Mouse (Mus musculus) hindbrain, embryonic 14.5 days (tissue): ENCODE results near the gene 5430419D17Rik. TPM values are rescaled to one million over a fixed set of nuclear protein-coding genes. Genes with fewer than 3 reads are reported as not detected.

ENCODE experiments used
- ATAC-seq: fragments of 200-750 bp; cut with Nextera tagmentation; 2 replicates; pipeline ENCODE4 v1.8.0; 2017; ENCODE audit warnings: moderate number of reproducible peaks, mild to moderate bottlenecking, moderate TSS enrichment, moderate library complexity; ENCODE audit not compliant: low FRiP score
- DNase-seq: peaks from one replicate; pipeline ENCODE4 v3.0.0-alpha.2; 2015; ENCODE audit warnings: low spot score
- H3K27ac ChIP-seq: fragments of 300-500 bp; sonication (generic); 2 replicates; pipeline ENCODE4 v1.5.1; 2014; ENCODE audit warnings: mild to moderate bottlenecking, moderate library complexity
- H3K27me3 ChIP-seq: fragments of 300-500 bp; sonication (generic); 2 replicates; pipeline ENCODE4 v1.6.1; 2014; ENCODE audit warnings: mild to moderate bottlenecking, low read length, mixed read lengths; ENCODE audit not compliant: control insufficient read depth, insufficient read depth
- H3K36me3 ChIP-seq: fragments of 300-500 bp; sonication (generic); replicated peaks from 2 replicates; pipeline ENCODE4 v1.6.1; 2014; ENCODE audit not compliant: control insufficient read depth, insufficient read depth
- H3K4me1 ChIP-seq: fragments of 300-500 bp; sonication (generic); replicated peaks from 2 replicates; pipeline ENCODE4 v1.6.1; 2014; ENCODE audit warnings: antibody characterized with exemption, low read length, mixed read lengths; ENCODE audit not compliant: control insufficient read depth, insufficient read depth
- H3K4me2 ChIP-seq: fragments of 300-500 bp; sonication (generic); replicated peaks from 2 replicates; pipeline ENCODE4 v1.6.1; 2014; ENCODE audit warnings: mild to moderate bottlenecking, moderate library complexity
- H3K4me3 ChIP-seq: fragments of 300-500 bp; sonication (generic); replicated peaks from 2 replicates; pipeline ENCODE4 v1.5.1; 2014; ENCODE audit warnings: mild to moderate bottlenecking, low read length
- H3K9ac ChIP-seq: fragments of 300-500 bp; sonication (generic); 2 replicates; pipeline ENCODE4 v1.6.1; 2014
- H3K9me3 ChIP-seq: fragments of 300-500 bp; sonication (generic); 2 replicates; pipeline ENCODE4 v1.6.1; 2016; ENCODE audit warnings: low read length; ENCODE audit not compliant: control insufficient read depth
- WGBS: fragments of 180-500 bp; shearing (Covaris S2); extraction: QIAGEN DNeasy Blood & Tissue Kit; methylation state at CpG from one replicate; pipeline ENCODE4 v1.1.7; 2014; 5-methylcytosine and 5-hydroxymethylcytosine counted together
- polyA plus RNA-seq: library from polyadenylated mRNA; unstranded; fragments of >200 nt; fragmentation: Nextera tagmentation; extraction: Ambion mirVana; gene quantifications from 2 replicates; pipeline ENCODE4 v1.2.1, GENCODE M21; 2014

The 5430419D17Rik gene
- polyA plus RNA-seq, 1 experiment from 2014 or later: 0.03 TPM

DNA sequence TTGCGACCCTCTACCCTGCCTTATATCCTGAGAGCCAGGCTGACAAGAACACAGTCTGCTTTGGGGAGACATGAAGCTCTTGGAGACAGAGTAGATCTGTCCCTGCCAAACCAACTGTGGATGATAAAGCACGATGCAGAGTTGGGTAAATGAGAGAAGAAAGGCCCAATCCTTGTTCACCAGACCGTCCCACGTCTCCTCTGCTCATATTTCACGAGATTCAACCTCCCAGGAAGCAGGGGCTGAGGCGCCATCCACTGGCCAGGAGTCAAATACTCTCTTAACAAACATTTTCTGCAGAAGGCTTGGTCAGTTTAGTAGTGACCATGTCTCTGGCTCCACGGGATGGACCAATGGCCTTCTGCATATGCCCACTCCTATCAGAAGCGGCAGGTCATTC lies 10.1 kb downstream of the 5430419D17Rik start:
- ATAC-seq (no peak), DNase-seq (no peak)
- no peaks in the 10 kb centered on the region for H3K4me1 ChIP-seq
- no peak overlapping the region for H3K27ac ChIP-seq
- no peak overlapping the region for H3K4me2 ChIP-seq
- H3K36me3 ChIP-seq: no peaks in the 10 kb centered on the region
- H3K9me3 ChIP-seq: no peaks in the 10 kb centered on the region
- 72% methylated on average over 8 of the region's 8 CpGs for WGBS
- H3K9ac ChIP-seq: no peak overlapping the region
- no peaks in the 10 kb centered on the region for H3K27me3 ChIP-seq
- no peak overlapping the region for H3K4me3 ChIP-seq

GRCm38 (mm10) chr7:131187047-131187446 lies 12.8 kb downstream of the 5430419D17Rik start:
- no peak overlapping the region for H3K9ac ChIP-seq
- no peaks in the 10 kb centered on the region for H3K27me3 ChIP-seq
- DNase-seq: no peak
- ATAC-seq: no peak
- no peak overlapping the region for H3K4me3 ChIP-seq
- H3K4me2 ChIP-seq: no peak overlapping the region
- 82% methylated on average over 8 of the region's 8 CpGs for WGBS
- no peaks in the 10 kb centered on the region for H3K9me3 ChIP-seq
- H3K27ac ChIP-seq: no peak overlapping the region
- no peaks in the 10 kb centered on the region for H3K4me1 ChIP-seq
- H3K36me3 ChIP-seq: no peaks in the 10 kb centered on the region

DNA sequence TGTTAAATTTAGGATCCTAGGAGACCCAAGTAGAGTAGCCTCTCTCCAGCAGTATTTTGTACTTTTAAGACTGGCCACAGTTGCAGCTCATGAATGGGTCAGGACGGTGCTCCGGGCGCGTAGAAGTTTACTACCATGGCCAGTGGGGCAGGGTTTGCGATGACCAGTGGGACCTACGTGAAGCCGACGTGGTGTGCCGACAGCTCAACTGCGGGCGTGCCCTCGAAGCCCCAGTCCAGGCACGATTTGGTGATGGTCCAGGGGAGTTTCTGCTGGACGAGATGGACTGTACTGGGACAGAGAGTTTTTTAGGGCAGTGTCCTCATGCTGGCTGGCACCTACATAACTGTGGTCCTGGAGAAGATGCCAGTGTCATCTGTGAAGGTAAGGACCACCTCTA lies 13.8 kb downstream of the 5430419D17Rik start:
- Histone ChIP-seq H3K9ac (no peak overlapping the region), H3K4me2 (no peak overlapping the region), H3K36me3 (no peaks in the 10 kb centered on the region), H3K4me1 (no peaks in the 10 kb centered on the region), H3K4me3 (no peak overlapping the region), H3K27ac (no peak overlapping the region), H3K9me3 (no peaks in the 10 kb centered on the region), H3K27me3 (no peaks in the 10 kb centered on the region)
- no peak for ATAC-seq
- 96% methylated on average over 14 of the region's 14 CpGs for WGBS
- no peak for DNase-seq

DNA sequence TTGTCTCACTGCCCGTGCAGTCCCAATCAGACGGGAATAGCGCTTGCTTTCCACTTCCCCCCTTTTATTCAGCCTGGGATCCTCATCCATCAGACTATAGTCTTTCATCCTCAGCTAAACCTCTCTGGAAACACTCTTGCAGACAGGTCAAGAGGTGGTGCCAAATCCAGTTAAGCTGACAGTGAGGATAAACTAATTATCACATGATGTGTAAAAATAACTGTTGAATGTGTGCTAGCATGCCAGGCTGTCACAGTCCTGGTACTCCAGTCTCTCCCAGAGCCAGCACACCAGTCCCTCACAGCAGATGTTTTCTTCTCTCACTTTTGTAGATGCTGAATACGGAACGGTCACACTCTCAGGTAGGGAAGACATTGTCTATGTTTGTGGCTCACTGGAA lies 48.9 kb downstream of the 5430419D17Rik start:
- Histone ChIP-seq H3K27ac (no peak overlapping the region), H3K4me1 (no peaks in the 10 kb centered on the region), H3K36me3 (no peaks in the 10 kb centered on the region), H3K27me3 (no peaks in the 10 kb centered on the region), H3K9ac (no peak overlapping the region), H3K9me3 (no peaks in the 10 kb centered on the region), H3K4me2 (no peak overlapping the region), H3K4me3 (no peak overlapping the region)
- ATAC-seq: no peak
- no peak for DNase-seq
- 85% methylated on average over 5 of the region's 5 CpGs for WGBS

GRCm38 (mm10) chr7:131236091-131236490 lies 61.9 kb downstream of the 5430419D17Rik start:
- Histone ChIP-seq H3K27me3 (no peaks in the 10 kb centered on the region), H3K4me2 (no peak overlapping the region), H3K9me3 (no peaks in the 10 kb centered on the region), H3K9ac (no peak overlapping the region), H3K4me1 (no peaks in the 10 kb centered on the region), H3K4me3 (no peak overlapping the region), H3K27ac (no peak overlapping the region), H3K36me3 (no peaks in the 10 kb centered on the region)
- DNase-seq (no peak), ATAC-seq (no peak)

DNA sequence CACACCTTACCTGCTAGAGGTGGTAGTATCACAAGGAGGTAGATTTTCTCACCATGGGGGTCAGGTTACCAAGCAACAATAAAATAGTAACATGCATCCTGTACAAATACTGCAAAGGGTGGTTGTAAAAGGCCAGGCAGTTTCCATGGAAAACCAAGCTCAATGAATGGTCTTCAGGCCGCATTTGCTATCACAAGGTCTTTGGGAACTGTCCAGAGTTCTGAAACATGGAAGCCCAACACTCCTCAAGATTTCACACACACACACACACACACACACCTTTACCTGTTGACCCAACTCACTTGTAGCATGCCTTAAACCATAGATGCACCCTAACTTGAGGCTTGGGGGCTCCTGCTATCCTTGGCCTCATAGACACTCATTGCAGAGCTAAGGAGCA lies 70.8 kb downstream of the 5430419D17Rik start:
- Histone ChIP-seq H3K27me3 (no peaks in the 10 kb centered on the region), H3K4me2 (no peak overlapping the region), H3K27ac (no peak overlapping the region), H3K9ac (no peak overlapping the region), H3K9me3 (no peaks in the 10 kb centered on the region), H3K4me1 (no peaks in the 10 kb centered on the region), H3K36me3 (no peaks in the 10 kb centered on the region), H3K4me3 (no peak overlapping the region)
- ATAC-seq (no peak), DNase-seq (no peak)
- WGBS: 14% methylated on average over 1 of the region's 1 CpGs

DNA sequence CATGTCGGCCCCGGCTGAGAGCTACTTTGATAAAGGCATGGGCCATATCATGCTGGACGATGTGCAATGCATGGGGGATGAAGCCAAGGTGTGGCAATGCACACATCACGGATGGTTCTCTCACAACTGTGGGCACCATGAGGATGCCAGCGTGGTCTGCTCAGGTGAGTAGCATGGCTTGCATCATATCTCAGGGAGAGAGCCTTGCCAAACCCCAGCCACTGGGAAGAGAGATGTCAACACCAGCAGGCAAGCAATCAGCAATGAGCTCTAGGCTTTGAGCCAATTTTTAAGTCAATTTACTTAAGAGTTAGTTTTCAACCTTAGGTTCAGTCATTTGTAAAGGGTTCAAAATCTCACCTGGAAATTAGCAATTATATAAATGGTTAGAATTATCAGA lies 82.6 kb downstream of the 5430419D17Rik start:
- H3K36me3 ChIP-seq: no peaks in the 10 kb centered on the region
- DNase-seq: no peak
- no peak overlapping the region for H3K4me2 ChIP-seq
- H3K9me3 ChIP-seq: no peaks in the 10 kb centered on the region
- H3K4me1 ChIP-seq: no peaks in the 10 kb centered on the region
- no peaks in the 10 kb centered on the region for H3K27me3 ChIP-seq
- no peak overlapping the region for H3K27ac ChIP-seq
- H3K9ac ChIP-seq: no peak overlapping the region
- H3K4me3 ChIP-seq: no peak overlapping the region
- ATAC-seq: no peak
- 98% methylated on average over 5 of the region's 5 CpGs for WGBS

GRCm38 (mm10) chr7:131257309-131257708 lies 83.1 kb downstream of the 5430419D17Rik start:
- no peaks in the 10 kb centered on the region for H3K4me1 ChIP-seq
- no peaks in the 10 kb centered on the region for H3K36me3 ChIP-seq
- no peak overlapping the region for H3K4me2 ChIP-seq
- H3K9ac ChIP-seq: no peak overlapping the region
- no peaks in the 10 kb centered on the region for H3K9me3 ChIP-seq
- ATAC-seq (no peak), DNase-seq (no peak)
- no peak overlapping the region for H3K4me3 ChIP-seq
- H3K27me3 ChIP-seq: no peaks in the 10 kb centered on the region
- 83% methylated on average over 1 of the region's 1 CpGs for WGBS
- H3K27ac ChIP-seq: no peak overlapping the region

DNA sequence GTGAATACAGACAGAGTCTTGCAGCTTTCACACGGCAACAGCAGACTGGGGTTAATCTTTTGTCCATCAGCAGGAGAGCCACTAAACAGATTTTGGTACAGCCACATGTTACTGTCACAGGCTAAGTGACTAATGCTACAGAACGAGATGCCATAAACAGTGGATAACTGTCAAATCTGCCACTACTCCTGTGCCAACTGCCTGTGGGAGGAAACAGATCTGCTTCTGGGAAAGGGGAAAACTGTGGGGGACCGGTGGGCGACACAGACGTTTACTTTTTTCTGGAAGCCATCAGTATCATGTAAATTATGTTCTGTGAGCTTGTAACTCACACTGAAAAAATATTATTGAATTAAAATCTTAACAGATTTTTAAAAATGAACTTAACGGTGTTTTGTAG lies 86.7 kb downstream of the 5430419D17Rik start:
- 71% methylated on average over 6 of the region's 6 CpGs for WGBS

GRCm38 (mm10) chr7:131264251-131264650 lies 90.0 kb downstream of the 5430419D17Rik start:
- WGBS: 93% methylated on average over 4 of the region's 4 CpGs
- Histone ChIP-seq H3K4me3 (no peak overlapping the region), H3K9ac (no peak overlapping the region), H3K27me3 (no peaks in the 10 kb centered on the region), H3K36me3 (no peaks in the 10 kb centered on the region), H3K4me1 (no peaks in the 10 kb centered on the region), H3K4me2 (no peak overlapping the region), H3K27ac (no peak overlapping the region), H3K9me3 (no peaks in the 10 kb centered on the region)
- ATAC-seq (no peak), DNase-seq (no peak)

More for the DNA sequence above, 86.7 kb downstream of the 5430419D17Rik start:
- H3K4me1 ChIP-seq: no peaks in the 10 kb centered on the region
- ATAC-seq: no peak
- H3K27me3 ChIP-seq: no peaks in the 10 kb centered on the region
- no peak overlapping the region for H3K4me3 ChIP-seq
- H3K4me2 ChIP-seq: no peak overlapping the region
- no peaks in the 10 kb centered on the region for H3K36me3 ChIP-seq
- DNase-seq: no peak
- no peak overlapping the region for H3K9ac ChIP-seq
- no peak overlapping the region for H3K27ac ChIP-seq
- no peaks in the 10 kb centered on the region for H3K9me3 ChIP-seq
